In the genomic region with DNA sequence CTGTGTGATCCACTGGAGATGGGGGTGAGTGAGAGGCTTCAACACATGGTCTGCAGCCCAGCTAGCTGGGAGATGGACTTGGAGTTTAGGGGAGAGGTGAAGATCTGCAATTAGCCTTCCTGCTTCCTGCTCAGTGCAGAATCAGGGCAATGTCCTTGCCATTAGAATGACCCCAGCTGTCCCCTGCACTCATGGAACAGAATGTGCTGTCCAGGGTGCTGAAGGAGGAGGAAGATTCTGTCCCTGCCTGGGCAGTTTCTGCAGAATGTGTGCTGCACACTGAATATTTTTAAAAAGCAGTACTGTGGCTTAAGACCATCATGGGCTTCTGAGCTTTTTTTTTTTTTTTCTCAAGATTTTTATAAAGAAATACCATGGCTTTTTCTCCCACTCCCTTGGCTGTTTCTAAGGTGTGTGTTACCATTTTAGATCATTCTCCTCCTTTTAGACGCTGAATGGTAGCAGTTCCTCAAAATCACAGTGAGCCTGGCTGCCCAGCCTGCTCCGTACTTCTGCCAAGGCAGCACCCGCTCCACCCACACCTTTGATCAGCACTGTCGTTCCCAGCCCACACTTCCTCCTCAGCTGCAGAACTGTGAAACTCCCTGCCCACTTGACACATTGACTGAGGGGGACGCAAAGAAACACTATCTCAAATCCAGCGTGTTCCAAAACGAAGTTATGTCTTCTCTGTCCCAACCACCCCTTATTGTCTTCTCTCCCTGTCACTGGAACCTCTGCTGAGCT, we compare ENCODE assay signal across 9 mouse cellular contexts.
A peak's percentile ranks its signal among the peaks of the same experiment; 100 is the strongest.
DNase-seq lines count a peak whose midpoint lies in the region; ATAC-seq lines count a peak whose summit lies in the region.
"Had no signal": no experiment of that assay in that cellular context is flagged by ENCODE, and none has a peak within 500 bp of the region (broad histone marks: within the 10 kb centered on the region; RNA-seq: fewer than 3 reads in every experiment).

No protein-coding gene starts in this region.

- ATAC-seq in heart, embryonic 12.5 days (ENCODE audit: insufficient number of reproducible peaks, low FRiP score), result no peak
- ATAC-seq in embryonic facial prominence, embryonic 14.5 days (ENCODE audit: low read depth), result no peak
- ATAC-seq in intestine, embryonic 15.5 days, result no peak

- no peak overlapping the region for H3K27ac ChIP-seq in heart, embryonic 12.5 days (ENCODE audit: poor library complexity, severe bottlenecking)
- no peak overlapping the region for H3K27ac ChIP-seq in embryonic facial prominence, embryonic 14.5 days (replicated peaks; ENCODE audit: low read depth, low read length)
- H3K27ac ChIP-seq in intestine, embryonic 15.5 days, result no peak overlapping the region
- H3K27ac ChIP-seq: hindbrain, embryonic 15.5 days had no signal

- no peaks in the 10 kb centered on the region for H3K4me1 ChIP-seq in heart, embryonic 12.5 days (replicated peaks)
- no peaks in the 10 kb centered on the region for H3K4me1 ChIP-seq in embryonic facial prominence, embryonic 14.5 days (ENCODE audit: control insufficient read depth, insufficient read depth, low read length)
- H3K4me1 ChIP-seq in intestine, embryonic 15.5 days (replicated peaks), result no peaks in the 10 kb centered on the region
- H3K4me1 ChIP-seq: hindbrain, embryonic 15.5 days had no signal

- WGBS in heart, embryonic 12.5 days, result 28% methylated on average over 7 of the region's 7 CpGs
- 38% methylated on average over 7 of the region's 7 CpGs for WGBS in embryonic facial prominence, embryonic 14.5 days
- WGBS in intestine, embryonic 15.5 days, result 30% methylated on average over 7 of the region's 7 CpGs

- 0 out of 2 replicates have a peak, but pooled peaks cover 3% of the 10 kb centered on the region for H3K9me3 ChIP-seq in heart, embryonic 12.5 days (replicated peaks)
- no peaks in the 10 kb centered on the region for H3K9me3 ChIP-seq in embryonic facial prominence, embryonic 14.5 days (ENCODE audit: control insufficient read depth, low read length)
- no peaks in the 10 kb centered on the region for H3K9me3 ChIP-seq in intestine, embryonic 15.5 days
- H3K9me3 ChIP-seq: hindbrain, embryonic 15.5 days had no signal

- H3K27me3 ChIP-seq in heart, embryonic 12.5 days (replicated peaks), result no peaks in the 10 kb centered on the region
- H3K27me3 ChIP-seq in embryonic facial prominence, embryonic 14.5 days (replicated peaks; ENCODE audit: control insufficient read depth, insufficient read depth, low read length), result no peaks in the 10 kb centered on the region
- H3K27me3 ChIP-seq in intestine, embryonic 15.5 days (replicated peaks), result no peaks in the 10 kb centered on the region
- H3K27me3 ChIP-seq: hindbrain, embryonic 15.5 days had no signal

- DNase-seq in heart, postnatal 4 days, result peak; percentile 71
- DNase-seq in MEL-GATA-1-ER (ENCODE audit: extremely low read depth, low read depth), result peak; percentile 2
- DNase-seq in embryonic facial prominence, embryonic 14.5 days (ENCODE audit: low spot score), result peak; percentile 79
- DNase-seq in layer of hippocampus, adult 9-11 months, result peak; percentile 84
- DNase-seq in retina, postnatal 7 days (ENCODE audit: low read depth, low spot score), result peak; percentile 5
- no peak for DNase-seq in B cell, adult 2 months

- H3K36me3 ChIP-seq in heart, embryonic 12.5 days, result no peaks in the 10 kb centered on the region
- no peaks in the 10 kb centered on the region for H3K36me3 ChIP-seq in embryonic facial prominence, embryonic 14.5 days (ENCODE audit: control insufficient read depth, insufficient read depth, low read length)
- H3K36me3 ChIP-seq in intestine, embryonic 15.5 days, result no peaks in the 10 kb centered on the region
- H3K36me3 ChIP-seq: hindbrain, embryonic 15.5 days had no signal

- H3K4me3 ChIP-seq in heart, embryonic 12.5 days, result no peak overlapping the region
- no peak overlapping the region for H3K4me3 ChIP-seq in embryonic facial prominence, embryonic 14.5 days (ENCODE audit: low read depth, low read length)
- no peak overlapping the region for H3K4me3 ChIP-seq in intestine, embryonic 15.5 days (replicated peaks)
- H3K4me3 ChIP-seq: hindbrain, embryonic 15.5 days had no signal

- H3K4me2 ChIP-seq in heart, embryonic 12.5 days, result no peak overlapping the region
- H3K4me2 ChIP-seq in embryonic facial prominence, embryonic 14.5 days (ENCODE audit: low read depth, low read length), result no peak overlapping the region
- no peak overlapping the region for H3K4me2 ChIP-seq in intestine, embryonic 15.5 days (replicated peaks)
- H3K4me2 ChIP-seq: hindbrain, embryonic 15.5 days had no signal

- H3K9ac ChIP-seq in heart, embryonic 12.5 days, result no peak overlapping the region
- H3K9ac ChIP-seq in embryonic facial prominence, embryonic 14.5 days (ENCODE audit: low read depth, low read length), result no peak overlapping the region
- H3K9ac ChIP-seq in intestine, embryonic 15.5 days, result no peak overlapping the region
- H3K9ac ChIP-seq: hindbrain, embryonic 15.5 days had no signal

Comparison
In these comparisons a context has a peak if more than half of its experiments do, and no peak if none do; other contexts are left out.
1. DNase-seq: peak in heart, postnatal 4 days (single experiment), MEL-GATA-1-ER (single experiment), embryonic facial prominence, embryonic 14.5 days (single experiment), layer of hippocampus, adult 9-11 months (single experiment) and retina, postnatal 7 days (single experiment); none in B cell, adult 2 months (0 of 2).